Mouse (Mus musculus): Measurements from ENCODE around the gene H2-T22.
"Not testable (repeated sequence)": the region's sequence is repeated elsewhere in the genome, so short reads cannot be mapped to it uniquely, and the experiment has no call there.

Gene H2-T22

GRCm38 (mm10) chr17:36030046-36030702 lies 12.4 kb downstream of the H2-T22 start:
- DNase-seq (ENCODE audit: low spot score in 2 of 2): not testable (repeated sequence)

GRCm38 (mm10) chr17:36028879-36029619 lies 13.5 kb downstream of the H2-T22 start:
- DNase-seq (ENCODE audit: low spot score in 2 of 2): no peak

GRCm38 (mm10) chr17:36027663-36028062 lies 14.9 kb downstream of the H2-T22 start:
- DNase-seq (ENCODE audit: low spot score in 2 of 2): no peak

DNA sequence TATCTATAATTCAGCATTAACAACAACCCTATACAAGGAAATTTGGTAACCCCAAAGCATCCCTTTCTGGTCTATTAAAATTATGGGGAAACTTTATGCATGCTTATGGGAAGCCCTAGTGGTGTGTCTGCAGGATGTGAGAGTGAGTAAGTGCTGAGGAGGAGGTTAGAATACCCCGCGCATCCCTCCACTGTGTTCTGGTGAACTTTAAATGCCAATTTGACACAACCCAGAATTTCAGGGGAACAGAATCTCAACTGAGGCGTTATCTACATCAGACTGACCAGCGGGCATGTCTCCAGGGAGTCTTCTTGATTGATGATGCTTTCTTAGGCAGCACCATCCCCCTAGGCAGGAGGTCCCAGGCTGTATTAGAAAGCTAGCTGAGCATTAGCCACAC lies 16.6 kb downstream of the H2-T22 start:
- DNase-seq (ENCODE audit: low spot score in 2 of 2): no peak

- DNase-seq (ENCODE audit: low spot score in 2 of 2): no peak
Measured at GRCm38 (mm10) chr17:36025197-36025596, 17.4 kb downstream of the H2-T22 start.

- no peak for DNase-seq (ENCODE audit: low spot score in 2 of 2)
Measured at GRCm38 (mm10) chr17:36023710-36024654, 18.6 kb downstream of the H2-T22 start.

DNA sequence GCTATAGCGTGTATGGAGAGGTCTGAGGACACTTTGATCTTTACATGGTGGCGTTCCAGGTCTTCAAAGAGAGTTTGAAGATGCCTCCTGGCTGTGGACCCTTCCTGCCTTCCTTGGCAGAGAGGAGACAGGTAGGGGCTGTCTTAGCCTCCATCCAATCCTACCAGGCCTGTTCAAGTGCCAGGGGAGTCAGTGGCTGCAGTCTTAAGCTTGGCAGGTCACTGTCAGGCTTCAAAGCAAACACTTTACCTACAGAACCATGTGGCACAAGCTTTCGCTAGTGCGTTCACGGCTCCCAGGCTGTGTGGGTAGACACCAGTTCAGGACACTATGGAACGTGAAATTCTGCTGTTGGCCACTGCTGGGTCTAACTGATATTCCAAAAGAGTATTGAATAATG lies 19.6 kb downstream of the H2-T22 start:
- no peak for DNase-seq (ENCODE audit: low spot score in 2 of 2)

DNA sequence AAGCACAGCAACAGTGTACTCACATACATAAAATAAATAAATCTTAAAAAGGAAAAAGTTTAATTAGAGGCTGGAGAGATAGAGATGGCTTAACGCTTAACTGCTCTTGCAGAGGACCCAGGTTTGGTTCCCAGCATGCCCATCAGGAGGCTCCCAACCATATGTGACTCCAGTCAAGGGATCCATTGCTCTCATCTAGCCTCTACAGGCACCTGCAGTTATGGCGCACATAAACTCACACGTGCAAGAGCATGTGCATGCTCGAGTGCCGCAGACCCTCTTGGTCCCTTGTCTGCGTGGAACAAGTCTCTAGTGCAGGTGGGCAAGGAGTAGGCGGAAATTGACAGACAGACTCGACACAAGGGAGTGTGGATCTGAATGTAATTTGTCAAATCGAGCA lies 20.4 kb downstream of the H2-T22 start:
- no peak for DNase-seq (ENCODE audit: low spot score in 2 of 2)

GRCm38 (mm10) chr17:36021309-36021708 lies 21.2 kb downstream of the H2-T22 start:
- DNase-seq (ENCODE audit: low spot score in 2 of 2): no peak

DNA sequence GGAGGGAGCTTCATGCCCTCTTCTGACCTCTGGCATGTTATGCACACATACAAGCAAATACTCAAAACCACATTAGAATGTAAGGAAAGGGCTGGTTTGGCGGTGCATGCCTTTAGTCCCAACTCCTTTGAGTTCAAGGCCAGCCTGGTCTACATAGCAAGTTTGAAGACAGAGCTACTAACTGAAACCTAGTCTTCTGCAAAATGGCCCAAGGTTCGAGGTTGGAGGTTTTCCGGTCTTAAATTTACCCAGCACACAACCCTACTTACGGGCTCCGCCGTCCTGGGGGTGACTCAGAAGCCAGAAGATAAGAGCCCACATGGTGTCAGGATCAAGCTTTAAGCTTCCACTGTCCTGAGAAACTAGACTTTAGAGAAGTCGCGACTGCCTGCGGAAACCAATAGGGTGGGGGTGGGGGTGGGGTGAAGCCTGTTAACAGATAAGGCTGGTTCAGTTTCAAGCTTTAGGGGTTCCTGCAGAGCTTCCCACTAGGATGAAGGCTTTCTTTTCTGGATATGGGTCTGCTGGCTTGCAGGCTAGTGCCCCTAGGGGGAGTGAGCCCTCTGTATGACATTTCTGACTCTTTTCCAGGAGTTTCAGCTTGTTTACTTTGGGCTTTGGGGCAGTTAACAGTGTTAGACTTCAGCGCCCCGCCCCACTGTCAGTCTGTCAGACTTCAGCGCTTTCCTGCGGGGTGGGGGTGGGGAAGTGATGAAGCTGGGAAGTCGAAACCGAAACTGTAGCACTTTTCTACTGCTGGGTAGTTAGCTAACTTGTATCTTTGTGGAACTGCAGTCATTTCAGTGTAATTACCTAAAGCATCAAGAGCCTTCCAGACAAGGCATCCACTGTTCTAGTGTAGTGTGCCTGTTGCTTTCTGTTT lies 22.1 kb downstream of the H2-T22 start, which contains the start of gene H2-T24:
TSS of gene H2-T24 (minus strand) at position 370 of the 883 bp plus-strand sequence.
- DNase-seq (ENCODE audit: low spot score in 2 of 2): no peak

DNA sequence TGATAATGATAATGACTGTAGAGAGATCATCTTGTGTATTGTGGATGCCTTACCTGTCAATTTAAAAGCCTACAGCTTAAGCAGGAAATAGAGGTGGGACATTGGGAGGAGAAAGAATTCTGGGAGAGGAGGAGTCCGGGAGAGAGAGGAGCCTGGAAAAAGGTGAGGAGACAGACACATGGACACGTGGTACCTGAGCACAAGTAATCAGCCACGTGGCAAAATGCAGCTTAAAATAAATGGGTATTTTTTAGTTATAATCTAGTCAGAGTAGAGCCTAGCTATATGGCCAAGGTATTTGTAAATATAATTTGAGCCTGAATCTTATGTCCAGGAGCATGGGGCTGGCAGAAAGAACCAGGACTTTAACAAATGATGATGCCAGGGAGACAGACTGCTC lies 23.0 kb downstream of the H2-T22 start:
- no peak for DNase-seq (ENCODE audit: low spot score in 2 of 2)

DNA sequence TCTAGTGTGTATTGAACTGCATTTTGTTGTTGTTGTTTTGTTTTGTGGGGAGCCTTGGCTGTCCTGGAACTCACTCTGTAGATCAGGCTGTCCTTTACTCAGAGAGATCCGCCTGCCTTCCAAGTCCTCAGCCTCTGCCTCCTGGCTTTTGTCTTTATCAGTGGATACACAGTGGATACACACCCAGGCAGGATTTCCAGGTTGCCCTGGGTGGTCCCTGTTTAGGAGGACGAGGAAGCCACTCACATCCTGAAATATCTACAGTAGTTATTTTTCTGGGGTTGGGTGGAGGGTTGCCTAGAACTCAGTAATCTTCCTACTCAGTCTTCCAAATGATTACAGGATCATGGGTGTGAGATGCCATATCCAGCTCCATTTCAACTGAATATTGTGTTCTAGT lies 23.6 kb downstream of the H2-T22 start:
- no peak for DNase-seq (ENCODE audit: low spot score in 2 of 2)

DNA sequence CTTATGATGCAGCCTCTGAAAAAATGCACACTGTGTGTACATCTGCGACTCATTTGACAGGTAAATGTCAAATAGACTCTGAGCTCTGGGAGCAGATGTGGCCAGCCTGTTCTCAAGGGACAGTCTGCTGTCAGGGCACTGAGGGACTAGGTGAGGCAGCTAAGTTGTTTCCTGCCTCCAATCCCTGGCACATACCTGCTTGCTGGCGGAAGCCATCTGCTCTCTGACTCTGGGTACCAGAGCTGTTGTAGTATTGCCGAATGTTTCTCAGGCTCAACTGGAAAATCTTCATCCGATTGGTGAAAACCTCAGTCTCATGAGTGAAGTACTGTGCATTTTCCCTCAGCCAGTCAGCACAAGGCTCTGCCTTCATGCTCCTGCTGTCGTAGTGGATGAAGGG lies 25.5 kb downstream of the H2-T22 start:
- DNase-seq (ENCODE audit: low spot score in 2 of 2): no peak

DNA sequence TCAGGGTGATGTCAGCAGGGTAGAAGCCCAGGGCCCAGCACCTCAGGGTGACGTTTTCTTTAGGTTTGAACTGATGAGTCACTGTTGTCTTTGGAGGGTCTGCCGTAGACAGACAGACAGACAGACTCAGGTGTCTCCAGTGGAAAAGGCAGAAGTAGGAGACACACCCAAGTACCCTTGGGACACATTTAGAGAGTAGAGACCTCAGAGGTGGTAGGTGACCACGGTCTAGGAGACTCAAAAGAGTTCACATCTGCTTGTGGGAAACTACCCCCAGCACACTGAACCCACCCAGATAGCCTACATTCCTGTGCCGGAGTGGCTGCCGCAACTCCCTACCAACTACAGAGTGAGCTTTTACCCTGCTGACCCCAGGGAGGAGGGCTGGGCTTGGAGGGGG lies 27.6 kb downstream of the H2-T22 start:
- DNase-seq (ENCODE audit: low spot score in 2 of 2): no peak

GRCm38 (mm10) chr17:36004409-36004808 lies 38.1 kb downstream of the H2-T22 start:
- not testable (repeated sequence) for DNase-seq (ENCODE audit: low spot score in 2 of 2)

GRCm38 (mm10) chr17:36003331-36003730 lies 39.2 kb downstream of the H2-T22 start:
- DNase-seq (ENCODE audit: low spot score in 2 of 2): no peak

DNA sequence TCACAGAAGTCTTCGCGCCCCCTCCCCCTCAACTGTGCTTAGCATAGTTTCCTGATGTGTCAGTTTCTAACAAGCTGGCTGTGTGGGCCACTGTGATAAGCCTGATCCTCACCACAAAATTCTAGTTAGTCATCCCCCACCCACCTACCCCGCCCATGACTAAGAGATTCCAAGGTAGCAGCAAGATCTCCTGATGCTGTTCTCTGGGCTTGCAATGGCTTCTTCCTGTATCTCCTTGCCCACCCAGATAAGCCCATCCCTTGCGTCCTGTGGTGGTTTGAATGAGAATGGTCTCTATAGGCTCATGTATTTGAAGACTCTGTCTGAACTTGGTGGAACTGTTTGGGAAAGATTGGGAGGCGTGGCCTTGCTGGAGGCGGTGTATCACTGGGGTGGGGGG lies 40.6 kb downstream of the H2-T22 start:
- DNase-seq (ENCODE audit: low spot score in 2 of 2): peak; percentile 59

DNA sequence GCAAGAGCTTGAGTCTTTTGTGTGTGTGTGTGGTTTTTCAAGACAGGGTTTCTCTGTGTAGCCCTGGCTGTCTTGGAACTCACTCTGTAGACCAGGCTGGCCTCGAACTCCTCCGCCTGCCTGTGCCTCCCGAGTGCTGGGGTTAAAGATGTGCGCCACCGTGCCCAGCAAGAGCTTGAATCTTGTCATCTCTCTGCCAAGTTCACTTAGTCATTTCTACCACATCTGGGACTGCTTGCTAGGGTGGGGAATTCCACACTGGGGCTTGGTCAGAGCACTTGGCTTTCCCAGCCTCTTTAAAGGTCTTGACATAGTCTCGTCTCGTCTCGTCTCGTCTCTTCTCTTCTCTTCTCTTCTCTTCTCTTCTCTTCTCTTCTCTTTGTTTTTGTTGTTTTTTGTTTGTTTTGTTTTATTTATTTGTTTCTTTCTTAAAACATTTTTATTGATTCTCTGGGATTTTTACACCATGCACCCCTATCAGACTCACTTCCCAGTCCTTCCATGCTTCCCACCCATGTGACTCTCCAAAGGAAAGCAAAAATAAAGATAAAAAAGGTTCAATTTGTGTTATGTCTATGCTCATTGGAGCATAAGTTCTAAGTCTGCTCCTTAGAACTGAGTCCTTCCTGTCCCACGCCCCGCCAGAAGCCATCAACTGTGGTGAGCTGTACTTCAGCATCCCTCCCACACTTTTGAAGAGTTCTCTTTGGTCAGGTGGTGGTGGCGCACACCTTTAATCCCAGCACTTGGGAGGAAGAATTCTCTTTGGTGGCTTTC lies 41.2 kb downstream of the H2-T22 start:
- no peak for DNase-seq (ENCODE audit: low spot score in 2 of 2)

DNA sequence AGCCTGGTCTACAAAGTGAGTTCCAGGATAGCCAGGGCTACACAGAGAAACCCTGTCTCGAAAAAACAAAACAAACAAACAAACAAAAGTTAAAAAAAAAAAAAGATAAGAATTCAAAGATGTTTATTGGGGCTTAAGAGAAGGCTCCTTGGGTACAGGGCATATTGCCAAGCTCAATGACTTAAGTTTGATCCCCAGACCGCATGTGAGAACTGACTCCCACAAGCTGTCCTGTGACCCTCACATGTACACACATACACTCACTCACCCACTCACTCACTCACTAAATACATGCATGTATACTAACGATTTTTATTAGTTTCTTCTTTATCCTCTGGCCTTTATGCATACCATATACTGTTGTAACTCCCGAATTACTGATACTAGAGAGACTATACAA lies 42.2 kb downstream of the H2-T22 start:
- DNase-seq (ENCODE audit: low spot score in 2 of 2): no peak

GRCm38 (mm10) chr17:35999356-35999755 lies 43.2 kb downstream of the H2-T22 start:
- no peak for DNase-seq (ENCODE audit: low spot score in 2 of 2)
